Mouse (Mus musculus) c-Kit-positive CD71-positive TER-119-negative erythroid progenitor cells, embryonic 14.5 days (primary cell): ENCODE data around the gene Tspan32.

Experiments used
- DNase-seq: peaks from one replicate; pipeline ENCODE4 v3.0.0-alpha.2; 2013; ENCODE audit warnings: low read depth

The Tspan32 gene

DNA sequence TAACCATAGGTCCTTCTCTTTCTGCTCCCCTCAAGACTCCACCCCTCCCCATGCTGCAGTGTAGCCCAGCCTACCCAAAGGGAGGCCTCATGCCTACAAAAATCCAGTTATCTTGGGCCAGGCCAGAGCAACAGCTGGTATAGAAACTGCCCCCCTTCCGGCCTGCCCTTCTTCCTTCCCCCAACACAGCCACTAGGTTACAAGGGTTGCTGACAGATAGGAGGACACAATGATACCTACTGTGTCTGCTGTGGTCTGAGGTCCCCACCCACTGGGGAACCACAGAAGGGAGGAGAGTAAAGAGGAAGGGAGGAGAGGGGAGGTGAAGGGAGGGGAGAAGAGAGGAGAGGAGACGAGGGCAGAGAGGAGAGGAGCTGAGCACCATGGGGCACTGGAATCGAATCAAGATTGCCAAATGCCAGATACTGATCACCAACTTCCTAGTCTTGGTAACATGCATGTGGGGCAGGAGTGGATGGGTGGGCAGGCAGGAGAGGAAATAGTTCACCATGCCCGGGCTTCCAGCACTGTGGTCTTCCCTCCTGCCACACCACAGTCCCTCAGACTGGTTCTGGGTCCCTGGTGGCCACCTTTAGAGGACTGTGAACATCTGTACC, at the start of gene Tspan32:
TSS of gene Tspan32 (plus strand) at position 320 of the 617 bp plus-strand sequence.
- peak; percentile 64 for DNase-seq

DNA sequence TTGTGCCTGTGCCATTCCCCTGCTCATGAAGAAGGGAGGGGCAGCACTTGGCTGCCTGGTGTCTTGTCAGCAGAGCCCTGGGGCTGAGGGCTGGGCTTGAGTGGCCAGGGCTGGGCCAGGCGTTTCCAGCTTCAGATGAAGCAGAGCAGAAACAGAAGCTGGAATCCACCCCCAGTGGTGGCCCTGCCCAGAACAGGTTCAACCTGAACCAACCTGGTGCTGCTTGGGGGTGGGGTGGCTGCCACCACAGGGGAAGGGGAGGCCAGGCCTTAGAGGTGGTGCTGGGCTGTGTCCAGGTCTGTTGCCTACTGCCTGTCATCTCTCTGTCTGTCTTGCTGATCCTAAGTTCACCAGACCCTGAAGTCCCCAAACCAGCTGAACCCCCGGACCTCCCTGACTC, 48.8 kb upstream of the Tspan32 start:
- no peak for DNase-seq

DNA sequence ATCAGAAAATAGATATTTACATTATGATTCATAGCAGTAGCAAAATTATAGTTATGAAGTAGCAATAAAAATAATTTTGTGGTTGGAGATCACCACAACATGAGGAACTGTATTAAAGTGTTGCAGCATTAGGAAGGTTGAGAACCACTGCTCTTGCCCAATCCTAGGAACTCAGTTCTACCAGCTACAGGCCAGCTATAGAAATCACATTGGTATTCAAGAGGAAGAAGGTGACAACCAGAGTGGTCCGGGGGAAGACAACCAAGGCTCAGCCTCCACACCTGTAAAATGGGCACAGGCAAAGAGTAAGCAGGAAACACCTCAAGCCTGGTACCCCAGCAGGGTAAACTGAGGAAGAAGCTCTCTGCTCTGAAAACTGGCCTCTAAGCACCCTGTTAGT, 46.0 kb upstream of the Tspan32 start:
- DNase-seq, result no peak

DNA sequence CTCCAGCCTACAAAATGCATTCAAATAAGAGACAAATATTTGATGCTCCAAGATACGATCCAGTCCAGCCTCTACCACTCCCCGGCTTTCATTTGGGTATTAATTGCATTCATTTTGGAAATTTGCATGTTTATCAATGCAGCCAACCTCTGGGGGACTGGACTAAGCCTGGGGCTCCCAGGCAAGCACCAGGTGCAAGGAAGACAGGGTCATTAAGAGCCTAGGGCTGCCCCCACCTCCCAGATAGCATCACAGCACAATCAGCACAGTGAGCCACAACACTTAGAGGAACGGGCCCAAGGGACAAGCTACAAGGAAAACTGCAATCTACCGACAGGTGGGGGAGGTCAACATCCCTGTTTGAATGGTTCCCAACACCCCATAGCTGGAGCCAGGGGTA, 45.1 kb upstream of the Tspan32 start:
- DNase-seq, result no peak

DNA sequence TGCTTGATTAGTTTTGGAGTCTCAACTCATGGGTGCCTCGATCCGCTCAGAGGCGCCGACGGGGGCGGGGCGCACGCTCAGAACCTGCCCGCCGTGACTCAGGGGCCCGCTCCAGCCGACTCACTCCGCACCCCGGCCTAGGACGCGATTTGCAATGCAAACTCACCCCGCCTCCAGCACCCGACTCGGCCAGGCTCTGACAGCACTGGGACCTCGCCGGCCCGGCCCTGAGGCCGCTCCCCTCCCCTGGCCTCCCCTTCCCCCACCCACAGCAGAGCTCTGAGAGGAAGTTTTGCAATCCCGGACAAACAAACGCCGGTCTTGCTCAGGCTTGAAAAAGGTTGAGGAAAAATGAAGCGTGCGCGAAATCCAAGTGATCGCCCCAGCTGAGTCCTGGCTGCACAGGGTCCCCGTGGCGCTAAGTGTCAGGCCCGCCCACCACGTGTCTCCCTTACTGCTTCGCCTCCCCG, 37.4 kb upstream of the Tspan32 start:
- DNase-seq, result no peak

DNA sequence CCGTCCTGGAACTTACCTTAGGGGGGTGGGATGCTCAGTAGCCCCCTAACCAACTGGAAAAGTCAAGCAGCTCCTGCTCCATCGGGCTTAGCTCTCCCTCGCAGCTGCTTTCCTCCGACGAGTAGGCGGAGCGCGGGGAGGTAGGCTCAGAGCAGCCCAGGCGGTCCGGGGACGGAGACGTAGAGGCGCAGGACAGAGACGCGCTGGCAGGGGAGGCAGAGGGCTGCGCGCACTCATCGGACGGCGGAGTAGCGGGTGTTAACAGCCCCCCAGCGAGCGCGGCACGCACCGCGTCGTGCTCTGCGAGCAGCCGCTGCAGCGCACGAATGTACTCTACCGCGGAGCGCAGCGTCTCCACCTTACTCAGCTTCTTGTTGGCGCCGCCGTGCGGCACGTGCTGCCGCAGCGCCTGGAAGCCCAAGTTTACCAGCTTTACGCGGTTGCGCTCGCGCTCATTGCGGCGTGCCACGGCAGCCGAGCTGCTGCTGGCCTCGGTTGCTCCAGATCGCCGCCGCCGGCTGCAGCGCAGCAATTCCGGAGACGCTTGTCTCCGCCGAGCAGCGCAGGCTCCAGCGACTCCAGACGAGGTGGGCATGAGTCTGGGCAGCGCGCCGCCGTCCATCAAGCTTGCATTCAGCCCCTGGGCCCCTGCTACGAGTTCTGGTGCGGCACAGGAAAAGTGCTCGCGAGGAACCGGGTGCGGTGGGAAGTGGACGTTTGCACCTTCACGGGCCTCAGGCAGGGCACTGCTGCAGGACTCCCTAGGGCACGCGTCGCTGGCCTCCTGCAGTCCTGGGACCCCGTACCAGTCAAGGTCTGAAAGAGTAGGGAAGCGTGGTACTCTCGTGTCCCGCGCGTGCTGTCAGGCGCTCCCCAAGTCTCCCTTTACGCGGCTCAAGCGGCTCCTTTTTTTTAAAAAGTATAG, 36.7 kb upstream of the Tspan32 start:
- peak; percentile 13 for DNase-seq

DNA sequence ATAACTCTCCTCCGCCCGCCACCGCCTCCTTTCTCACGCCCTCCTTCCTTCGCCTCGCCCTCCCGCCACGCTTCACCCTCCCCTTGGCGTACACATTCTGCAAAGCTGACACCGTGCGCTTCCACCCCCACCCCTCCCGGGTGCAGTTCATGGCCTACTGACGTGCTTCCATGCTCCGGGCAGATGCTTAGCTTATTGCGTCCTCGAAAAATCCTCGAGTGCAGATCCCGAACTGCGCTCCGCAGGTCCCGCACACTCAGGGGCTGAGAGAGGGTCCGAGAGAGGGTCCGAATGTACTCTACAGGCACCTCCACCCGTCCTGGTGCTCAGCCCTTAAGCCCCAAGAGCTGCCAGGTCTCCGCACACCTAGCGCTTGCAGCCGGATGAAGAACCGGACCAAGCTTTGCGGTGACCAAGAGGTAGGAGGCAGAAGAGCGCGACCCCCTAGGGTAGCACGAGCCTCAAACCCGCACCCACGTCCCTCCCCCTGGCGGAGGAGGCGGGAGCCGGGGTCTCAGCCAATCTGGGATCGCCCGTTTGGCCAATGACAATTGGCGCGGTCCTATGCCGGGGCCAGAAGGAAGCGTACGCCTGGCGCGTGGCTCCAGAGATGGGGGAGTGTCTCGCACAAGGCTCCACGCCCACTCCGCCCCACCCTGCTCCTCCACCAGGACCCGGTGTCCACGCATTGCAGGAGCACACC, 35.9 kb upstream of the Tspan32 start, which contains the start of gene Ascl2:
TSS of gene Ascl2 (minus strand) at position 456 of the 703 bp plus-strand sequence.
- DNase-seq, result no peak

DNA sequence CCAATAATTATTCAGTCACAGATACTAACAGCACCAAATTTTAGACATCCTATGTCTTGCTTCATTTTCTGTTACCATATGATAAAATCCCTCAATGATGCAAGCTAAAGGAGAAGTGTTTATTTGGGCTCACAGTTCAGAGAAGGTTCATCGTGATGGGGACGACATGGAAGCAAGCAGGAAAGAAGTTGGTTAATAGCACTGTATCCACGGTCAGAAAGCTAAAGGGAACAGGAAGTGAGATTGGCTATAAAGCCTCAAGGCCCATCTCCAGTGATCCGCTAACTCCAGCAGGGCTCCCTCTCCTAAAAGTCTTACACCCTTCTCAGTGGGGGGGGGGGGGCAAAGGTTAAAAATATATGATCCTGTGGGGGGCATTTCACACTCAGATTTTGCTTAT, 22.9 kb upstream of the Tspan32 start:
- no peak for DNase-seq

DNA sequence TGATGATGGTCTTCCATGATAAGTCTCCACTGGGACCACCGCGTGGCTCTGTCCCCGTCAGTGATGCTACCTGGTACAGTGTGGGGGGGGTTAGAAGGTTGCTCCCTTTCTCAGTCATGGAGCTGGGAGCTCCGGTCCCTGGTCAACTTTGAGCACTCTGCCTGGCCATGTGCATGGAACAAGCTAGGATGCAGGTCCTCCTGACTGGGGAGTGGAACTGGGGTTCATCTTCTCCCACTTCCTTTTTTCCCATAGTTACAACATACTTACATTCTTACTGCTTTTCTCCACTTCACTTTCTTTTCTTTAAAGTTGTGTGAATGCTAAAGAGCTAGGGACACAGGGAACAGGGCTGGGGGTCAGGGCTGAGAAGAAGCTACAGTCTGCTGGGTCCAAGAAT, 19.7 kb upstream of the Tspan32 start:
- DNase-seq, result no peak

DNA sequence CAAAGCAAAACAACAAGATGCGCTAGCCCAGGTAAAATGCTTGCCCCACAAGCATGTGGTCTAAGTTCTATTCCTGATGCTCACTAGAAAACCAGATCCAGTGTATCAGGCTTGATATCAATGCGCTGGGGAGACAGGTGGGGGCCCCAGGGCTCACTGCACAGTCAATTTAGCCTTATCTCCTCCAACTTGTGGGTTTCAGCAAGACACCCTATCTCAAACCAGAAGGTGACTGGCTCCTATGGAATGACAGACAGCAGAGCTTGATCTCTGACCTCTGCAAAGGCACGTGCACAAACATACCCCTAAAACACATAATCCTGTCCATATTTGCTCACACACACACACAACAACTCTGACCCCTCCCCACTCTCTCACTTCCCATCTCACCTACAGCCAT, 17.1 kb upstream of the Tspan32 start:
- DNase-seq, result no peak

DNA sequence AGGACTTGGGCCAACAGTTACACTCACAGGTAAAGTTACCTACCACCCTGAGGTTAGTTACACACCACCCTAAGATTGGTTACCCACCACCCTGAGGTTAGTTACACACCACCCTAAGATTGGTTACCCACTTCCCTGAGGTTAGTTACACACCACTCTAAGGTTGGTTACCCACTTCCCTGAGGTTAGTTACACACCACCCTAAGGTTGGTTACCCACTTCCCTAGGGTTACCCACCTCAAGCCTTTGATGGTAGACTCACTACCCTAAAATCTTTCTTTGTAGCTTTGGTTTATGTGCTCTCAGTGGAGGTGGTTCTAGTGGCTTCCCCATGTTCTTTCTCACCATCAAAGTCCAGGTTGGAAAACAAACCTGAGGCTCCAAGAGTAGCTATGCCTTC, 9.8 kb upstream of the Tspan32 start:
- DNase-seq, result no peak

DNA sequence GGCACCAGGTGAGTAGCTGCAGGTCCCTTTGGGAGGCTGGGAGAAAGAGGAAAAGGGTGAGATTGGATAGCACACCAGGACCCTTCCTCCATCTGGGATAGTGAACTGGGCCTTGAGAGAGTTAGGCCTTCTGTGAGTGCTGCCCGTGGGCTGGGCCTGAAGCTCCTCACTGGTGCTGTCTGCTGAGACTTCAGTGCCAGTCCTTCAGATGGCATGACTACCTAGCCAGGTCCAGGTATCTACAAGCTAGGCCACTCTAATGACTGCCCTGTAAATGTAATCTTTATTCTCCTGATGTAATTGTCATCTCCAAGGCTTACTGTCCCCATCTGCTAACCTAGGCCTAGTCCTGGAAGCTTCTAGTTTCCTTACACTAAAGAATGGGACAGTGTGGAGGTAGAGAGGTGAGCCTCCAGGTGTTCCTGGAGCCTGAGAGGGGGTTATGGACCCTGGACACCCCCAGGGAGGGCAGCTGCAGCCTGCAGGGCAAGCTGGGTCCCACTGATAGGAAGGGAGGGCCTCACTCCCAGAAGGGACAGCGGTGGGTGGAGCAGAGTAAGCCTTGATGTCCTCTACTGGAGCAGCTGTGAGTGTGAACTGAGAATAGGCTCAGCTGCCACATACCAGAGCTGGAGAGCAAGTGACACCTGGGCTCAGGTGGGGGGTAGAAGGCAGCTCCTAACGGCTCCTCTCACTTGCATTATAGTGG, 9.1 kb upstream of the Tspan32 start:
- DNase-seq, result no peak

DNA sequence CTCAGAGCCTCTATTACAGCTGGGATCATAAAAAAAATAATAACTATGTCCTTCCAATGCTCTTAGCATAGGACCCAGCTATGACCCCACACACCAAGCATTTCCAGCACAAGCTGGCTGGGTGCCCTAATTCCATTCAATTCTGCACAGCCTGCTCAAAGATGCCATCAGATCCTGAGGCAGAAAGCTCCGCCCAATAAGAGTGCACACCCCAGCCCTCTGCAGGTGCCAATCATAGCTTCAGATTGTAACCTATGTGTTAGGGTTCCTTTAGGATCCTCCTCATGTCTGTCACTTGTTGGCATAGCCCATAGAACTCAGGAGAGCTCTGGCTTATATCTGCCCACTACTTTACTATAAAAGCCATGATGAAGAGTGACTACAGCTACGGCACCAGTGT, 7.8 kb upstream of the Tspan32 start:
- no peak for DNase-seq

DNA sequence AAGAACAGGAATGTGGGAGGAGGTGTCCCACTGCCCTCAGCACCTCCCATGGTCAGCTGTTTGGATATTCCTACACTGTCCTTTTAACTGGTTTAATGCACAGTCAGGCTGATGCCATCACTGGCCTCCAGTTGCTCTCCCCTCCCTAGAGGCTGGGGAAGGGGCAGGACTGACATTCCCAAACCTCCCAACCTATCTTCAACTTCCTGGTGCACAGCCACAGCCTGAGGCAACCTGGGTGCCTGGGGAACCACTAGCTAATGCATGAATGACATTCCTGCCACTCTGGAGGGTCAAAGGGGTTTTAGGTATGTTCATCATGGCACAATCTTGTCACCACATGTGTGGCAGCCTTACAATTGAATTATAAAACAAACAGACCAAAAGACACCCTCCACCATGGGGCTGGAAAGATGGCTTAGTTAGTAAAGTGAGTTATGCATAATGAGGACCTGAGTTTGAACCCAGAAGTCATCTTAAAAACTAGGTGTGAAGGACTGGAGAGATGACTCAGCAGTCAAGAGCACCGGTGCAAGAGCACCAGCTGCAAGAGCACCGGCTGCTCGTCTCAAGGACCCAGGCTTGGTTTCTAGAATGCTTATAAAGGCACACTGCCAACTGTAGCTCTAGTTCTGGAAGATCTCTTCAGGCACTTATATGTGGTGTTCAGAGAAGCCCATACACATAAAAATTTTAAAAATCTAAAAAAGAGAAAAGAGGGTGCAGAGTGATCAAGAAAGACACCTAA, 7.3 kb upstream of the Tspan32 start:
- DNase-seq, result no peak

DNA sequence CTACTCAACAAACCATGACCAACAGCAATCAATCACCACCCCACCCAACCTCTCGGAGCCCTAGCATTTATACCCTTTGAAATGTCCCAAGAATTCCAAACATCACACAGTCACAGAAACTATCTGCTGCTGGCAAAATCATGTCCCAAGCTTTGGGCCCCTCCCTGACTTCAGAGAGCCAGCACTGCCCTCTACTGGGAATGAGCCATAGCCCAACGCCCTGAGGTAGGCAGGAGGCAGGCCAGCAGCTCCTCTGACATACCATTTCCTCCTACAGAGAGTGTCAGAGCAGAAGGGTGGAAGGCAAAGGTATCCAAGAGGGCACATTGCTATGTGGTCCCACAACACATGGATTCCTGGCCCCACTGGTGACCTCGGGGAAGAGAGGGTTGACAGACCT, 2.2 kb upstream of the Tspan32 start:
- DNase-seq, result no peak

DNA sequence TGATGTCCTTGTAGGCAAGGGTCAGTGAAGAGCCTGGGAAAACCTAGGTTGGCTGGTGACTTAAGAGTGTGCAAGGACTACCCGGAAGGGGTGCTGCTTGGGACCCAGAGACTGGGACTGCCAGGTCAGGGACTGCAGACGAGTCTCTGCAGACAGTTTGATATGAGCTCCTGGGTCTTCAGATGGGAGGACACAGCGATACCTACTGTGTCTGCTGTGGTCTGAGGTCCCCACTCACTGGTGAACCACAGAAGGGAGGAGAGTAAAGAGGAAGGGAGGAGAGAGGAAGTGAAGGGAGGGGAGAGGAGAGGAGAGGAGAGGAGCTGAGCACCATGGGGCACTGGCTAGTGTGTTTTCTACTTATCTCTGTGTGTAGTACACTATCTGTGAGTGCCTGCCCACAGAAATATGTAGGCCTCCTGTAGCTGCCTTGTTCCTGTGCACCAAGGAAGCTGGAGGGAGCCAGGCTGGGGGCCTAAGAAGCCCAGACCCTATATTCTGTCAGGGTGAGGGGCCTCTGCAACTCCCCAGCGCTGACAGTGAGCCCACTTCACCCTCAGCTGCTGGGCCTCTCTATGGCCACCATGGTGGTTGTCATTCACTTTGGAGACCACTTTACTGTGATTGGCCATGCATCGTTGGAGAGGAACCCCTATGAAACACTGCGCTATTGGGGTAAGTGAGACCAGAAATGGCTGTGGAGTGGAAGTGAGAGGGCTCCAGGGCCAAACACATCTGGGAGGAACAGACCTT, 674 bp downstream of the Tspan32 start:
- peak; percentile 61 for DNase-seq

DNA sequence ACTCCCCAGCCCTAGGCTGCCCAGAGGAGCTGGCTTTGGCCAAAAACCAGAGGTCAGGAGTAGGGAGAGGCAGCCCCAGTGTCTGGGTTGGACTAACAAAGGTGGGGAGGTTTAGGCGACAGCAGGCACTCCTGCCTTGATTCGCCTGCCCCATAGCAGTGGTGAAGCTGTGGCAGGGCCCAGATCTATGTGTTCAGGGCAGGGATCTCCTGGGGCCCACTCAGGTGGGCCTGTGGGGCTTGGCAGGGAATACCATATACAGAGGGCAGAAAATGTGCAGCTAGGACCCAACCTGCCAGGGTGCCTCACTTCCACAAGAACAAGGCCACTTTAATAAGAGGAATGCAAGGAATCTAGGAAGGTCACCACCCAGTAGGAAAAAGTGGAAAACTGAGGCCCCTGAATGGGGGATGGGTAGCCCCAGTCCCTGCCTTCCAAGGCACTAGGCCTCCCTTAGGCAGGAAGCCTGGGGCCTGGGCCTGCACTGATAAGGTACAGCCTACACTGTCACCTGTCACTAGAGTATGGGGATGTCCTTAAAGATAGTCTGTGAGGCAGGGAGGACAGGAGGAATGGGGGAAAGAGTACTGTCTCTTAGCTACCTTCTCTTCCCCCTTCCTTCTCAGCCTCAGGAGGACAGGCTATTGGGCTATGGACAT, 1.4 kb downstream of the Tspan32 start:
- peak; percentile 73 for DNase-seq

DNA sequence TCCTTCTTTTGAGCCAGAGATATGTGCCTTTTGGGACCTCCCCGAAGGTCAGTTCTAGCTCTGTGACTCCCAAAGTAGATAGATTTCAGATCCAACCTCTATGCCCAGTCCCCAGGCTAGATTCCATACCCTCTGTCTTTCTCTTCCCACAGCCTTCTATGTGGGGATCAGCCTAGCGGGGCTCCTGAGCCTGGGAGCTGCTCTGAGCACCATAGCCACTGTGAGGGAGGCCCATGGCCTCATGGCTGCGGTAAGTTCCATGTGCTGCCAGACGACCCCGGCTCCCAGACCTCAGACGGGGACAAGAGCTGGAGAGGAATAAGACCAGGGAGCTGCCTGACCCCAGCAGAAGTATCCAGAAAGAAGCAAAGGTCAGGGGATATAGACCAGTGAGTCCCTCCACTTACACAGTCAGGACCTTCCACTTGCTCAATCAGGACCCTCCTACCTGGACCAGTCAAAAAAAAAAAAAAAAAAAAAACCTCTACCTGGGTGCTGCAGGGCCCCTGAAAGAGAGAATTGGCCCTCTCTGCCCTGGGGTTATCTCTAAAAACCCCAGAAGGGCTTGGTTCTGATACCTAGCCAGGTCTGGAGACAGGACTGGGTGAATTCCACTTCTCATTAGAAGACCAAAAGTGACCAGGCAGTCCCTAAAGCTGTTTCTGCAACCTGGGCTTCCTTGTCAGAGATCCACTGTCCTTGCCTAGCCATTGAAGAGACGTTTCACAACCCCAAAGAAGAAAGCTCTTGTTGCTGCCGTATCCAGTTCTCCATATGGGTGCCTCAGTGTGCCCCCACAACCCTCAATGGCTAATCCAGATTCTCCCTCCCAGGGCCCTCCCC, 2.1 kb downstream of the Tspan32 start:
- DNase-seq, result no peak
